Mouse (Mus musculus) G1E-ER4 (cell line): ENCODE data around the gene Hk1. TPM values are rescaled to one million over a fixed set of nuclear protein-coding genes. Genes with fewer than 3 reads are reported as not detected.

Experiments
- GATA1 ChIP-seq: IDR thresholded peaks from one replicate; pipeline ENCODE4 v1.8.0; 2012; ENCODE audit warnings: low read length, inconsistent platforms
- polyA plus RNA-seq: library from polyadenylated mRNA; stranded (reverse); fragments of >175 nt; gene quantifications from 2 replicates; pipeline ENCODE4 v1.2.3, GENCODE M21; 2012

Gene Hk1
- polyA plus RNA-seq, 1 experiment = 295 TPM

DNA sequence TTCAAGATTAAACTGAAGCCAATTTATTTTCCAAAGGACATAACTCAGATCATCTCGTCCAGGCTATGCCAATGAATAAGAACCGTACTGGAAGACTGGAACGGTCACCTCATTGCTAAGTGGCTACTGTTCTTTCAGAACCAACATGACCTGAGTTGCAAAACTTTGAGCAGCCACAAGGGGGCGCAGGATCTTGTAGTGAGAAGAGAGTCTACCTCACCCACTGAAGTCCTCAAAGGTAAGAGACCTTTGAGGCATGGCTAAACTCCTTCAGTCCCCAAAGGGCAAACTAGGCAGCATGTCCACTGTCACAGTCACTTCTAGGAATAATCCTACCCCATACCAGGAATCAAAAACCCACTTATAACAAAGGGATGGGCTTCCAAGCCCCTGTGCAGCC is 104.5 kb downstream of the Hk1 start:
- TF ChIP-seq GATA1 = no peak

DNA sequence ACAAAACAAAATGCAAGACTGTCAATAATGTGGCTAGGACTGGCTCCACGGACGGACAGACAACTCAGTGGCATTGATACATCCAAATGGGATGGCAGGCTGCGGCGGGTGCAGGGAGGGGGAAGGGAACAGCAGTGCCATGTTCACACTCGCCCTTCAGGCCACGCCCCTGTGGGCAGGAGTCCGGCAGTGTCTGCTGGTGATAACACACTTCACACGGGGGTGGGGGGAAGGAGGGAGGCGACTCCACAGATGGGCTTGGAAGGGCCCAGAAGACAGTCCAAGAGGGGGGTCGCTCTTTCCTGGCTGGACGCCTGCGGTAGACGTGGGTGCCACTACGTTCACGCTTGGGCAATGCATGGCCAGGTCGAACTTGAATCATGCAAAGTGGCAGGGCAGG is 110.4 kb downstream of the Hk1 start:
- no peak for TF ChIP-seq GATA1

DNA sequence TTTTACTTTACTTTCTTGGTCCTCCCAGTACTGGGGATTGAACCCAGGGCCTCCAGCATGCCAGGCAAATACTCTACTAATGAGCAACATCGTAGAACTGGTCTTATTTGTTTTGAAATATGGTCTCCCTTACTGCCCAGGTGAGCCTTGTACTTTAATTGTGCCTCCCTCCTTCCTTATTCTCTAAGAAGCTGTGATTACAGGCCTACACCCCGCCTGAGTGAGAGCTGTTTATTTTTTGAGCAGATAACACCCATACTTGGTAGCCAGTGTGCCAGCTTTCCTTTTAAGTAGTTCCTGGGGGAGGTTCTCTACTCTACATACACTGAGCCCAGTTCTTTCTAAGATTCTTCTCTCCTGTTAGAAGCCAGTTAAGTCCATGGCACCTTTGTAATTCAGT is 115.4 kb downstream of the Hk1 start:
- TF ChIP-seq GATA1 = no peak

DNA sequence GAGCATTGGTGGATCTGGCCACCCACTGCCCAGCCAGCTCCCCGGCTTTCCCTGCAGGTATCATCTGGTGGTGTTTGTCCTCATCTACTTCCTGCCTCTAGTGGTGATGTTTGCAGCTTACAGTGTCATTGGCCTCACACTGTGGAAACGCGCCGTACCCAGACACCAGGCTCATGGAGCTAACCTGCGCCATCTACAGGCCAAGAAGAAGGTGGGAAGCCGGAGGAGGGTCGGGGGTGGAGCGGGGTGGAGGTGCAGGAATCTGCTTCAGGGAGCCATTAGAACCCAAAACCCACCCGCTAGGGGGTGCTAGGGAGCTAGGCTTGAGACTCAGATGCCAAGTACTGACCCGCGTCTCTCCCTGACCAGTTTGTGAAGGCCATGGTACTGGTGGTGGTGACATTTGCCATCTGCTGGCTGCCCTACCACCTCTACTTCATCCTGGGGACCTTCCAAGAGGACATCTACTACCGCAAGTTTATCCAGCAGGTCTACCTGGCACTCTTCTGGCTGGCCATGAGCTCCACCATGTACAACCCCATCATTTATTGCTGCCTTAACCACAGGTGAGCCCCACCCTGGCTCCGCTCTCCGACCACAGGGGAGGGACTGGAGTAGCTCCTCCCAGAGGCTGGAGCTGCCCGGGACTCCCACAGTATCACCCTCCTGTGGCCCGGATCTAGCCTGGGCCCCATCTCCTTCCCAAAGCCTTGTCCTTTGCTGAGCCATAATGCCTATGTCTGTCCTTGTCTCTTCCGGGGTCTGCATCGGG is 118.4 kb downstream of the Hk1 start:
- no peak for TF ChIP-seq GATA1

- no peak for TF ChIP-seq GATA1
Observed at GRCm38 (mm10) chr10:62258298-62258697, 121.4 kb downstream of the Hk1 start.

DNA sequence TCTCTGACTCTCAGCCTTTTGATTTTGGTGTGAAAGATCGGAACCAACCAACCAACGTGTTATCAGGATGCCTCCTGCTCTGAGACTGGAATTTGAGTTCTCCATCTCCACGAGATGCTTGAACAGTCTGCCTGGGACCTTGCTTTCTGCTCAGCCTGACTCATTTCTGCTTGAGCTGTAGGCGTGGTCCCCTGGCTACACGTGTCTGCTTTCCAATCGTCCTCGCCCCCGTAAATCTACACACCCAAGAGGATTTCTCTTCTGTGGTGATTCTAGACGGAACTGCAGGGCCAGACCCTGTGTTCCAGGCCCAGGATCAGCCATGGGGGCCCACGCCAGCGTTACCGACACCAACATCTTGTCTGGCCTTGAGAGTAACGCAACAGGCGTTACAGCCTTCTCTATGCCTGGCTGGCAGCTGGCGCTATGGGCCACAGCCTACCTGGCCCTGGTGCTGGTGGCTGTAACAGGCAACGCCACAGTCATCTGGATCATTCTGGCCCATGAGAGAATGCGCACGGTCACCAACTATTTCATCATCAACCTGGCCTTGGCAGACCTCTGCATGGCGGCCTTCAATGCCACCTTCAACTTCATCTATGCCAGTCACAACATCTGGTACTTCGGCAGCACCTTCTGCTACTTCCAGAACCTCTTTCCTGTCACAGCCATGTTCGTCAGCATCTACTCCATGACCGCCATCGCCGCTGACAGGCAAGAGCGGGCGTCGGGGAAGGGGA is 127.0 kb downstream of the Hk1 start:
- TF ChIP-seq GATA1 = no peak

GRCm38 (mm10) chr10:62252000-62252488 is 127.7 kb downstream of the Hk1 start, which contains the start of gene Tacr2:
Gene Tacr2, plus strand, starts transcription at chr10:62252438.
- TF ChIP-seq GATA1 = no peak

GRCm38 (mm10) chr10:62247815-62248214 is 131.9 kb downstream of the Hk1 start:
- TF ChIP-seq GATA1 = no peak

DNA sequence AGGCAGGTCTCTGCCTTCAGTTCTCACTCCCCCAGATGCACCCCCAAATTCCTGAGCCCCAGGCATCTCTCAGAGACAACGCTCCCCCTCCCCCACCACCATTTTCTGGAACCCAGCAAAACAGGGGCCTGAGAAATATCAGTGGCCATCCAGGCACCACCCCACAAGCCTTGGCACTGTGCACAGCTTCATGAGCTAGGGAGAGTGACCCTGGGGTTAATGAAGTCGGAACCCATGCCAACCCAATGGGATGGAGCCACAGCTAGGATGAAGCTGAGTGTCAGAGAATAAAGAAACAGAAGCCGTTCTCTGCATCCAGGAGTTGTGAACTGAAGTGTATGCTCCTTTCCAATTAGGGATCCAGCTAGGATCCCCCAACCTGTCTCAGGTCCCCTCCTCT is 132.6 kb downstream of the Hk1 start:
- TF ChIP-seq GATA1 = no peak

GRCm38 (mm10) chr10:62244067-62244466 is 135.6 kb downstream of the Hk1 start:
- TF ChIP-seq GATA1 = no peak

- no peak for TF ChIP-seq GATA1
Observed at GRCm38 (mm10) chr10:62242896-62243295, 136.8 kb downstream of the Hk1 start.

- no peak for TF ChIP-seq GATA1
Observed at GRCm38 (mm10) chr10:62242358-62242757, 137.3 kb downstream of the Hk1 start.

- TF ChIP-seq GATA1 = no peak
Observed at GRCm38 (mm10) chr10:62239270-62239669, 140.4 kb downstream of the Hk1 start.

DNA sequence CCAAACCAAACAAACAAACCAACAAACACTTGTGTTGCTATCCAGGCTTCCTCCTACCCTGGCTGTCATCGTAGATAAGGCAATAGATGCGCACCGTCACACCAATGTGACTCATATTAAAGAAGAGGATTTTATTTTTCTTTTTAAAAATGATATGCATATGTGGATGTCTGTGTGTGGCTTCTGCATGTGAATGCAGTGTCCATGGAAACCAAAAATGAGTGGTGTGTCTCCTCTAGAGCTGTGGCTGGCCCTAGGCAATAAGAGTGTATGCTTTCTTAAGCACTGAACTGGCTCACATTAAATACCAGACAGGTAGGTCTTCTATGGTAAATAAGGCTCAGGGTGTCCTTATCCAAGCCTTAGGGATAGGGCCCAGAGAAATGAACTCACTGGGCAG is 141.0 kb downstream of the Hk1 start:
- no peak for TF ChIP-seq GATA1

DNA sequence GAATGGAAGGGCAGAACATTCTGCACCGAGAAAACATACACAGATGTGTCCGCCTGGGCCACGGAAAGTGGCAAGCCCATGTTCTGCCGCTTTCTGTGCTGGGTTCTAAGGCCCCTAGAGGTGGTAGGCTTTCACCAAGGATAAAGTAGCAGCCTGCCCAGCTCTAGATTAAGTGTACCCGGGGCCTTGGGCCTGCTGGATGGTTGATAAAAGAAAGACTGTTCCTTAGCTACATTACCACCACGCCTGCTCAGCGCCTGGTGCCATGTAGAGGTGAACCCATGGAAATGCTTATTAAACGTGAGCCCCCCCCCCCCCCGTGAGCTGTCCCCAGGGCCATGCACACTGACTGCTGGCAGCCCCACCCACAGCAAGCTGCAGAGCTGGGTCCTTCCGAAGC is 142.5 kb downstream of the Hk1 start:
- no peak for TF ChIP-seq GATA1

DNA sequence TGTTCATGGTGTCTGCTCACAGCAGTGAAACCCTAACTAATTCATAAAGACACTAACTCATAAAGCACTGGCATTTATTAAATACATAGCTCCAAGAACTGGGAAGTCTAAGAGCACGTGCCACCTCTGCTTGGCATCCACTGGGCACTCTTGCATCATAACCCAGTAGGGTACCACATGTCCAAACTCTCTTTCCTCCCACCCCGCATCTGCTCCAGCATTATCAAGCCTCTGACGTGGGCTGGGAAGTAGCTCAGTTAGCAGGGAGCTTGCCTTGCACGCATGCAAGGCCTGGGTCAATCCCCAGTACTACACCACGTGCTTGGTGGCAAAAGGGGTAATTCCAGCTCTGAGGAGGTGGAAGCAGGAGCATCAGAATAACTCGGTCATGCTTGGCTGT is 143.5 kb downstream of the Hk1 start:
- no peak for TF ChIP-seq GATA1

- no peak for TF ChIP-seq GATA1
Observed at GRCm38 (mm10) chr10:62231811-62232210, 147.9 kb downstream of the Hk1 start.
